Mouse (Mus musculus) forebrain, embryonic 10.5 days (tissue): ENCODE results near the gene Hspe1. TPM values are rescaled to one million over a fixed set of nuclear protein-coding genes. Genes with fewer than 3 reads are reported as not detected.

ENCODE experiments used
- DNase-seq: peaks from one replicate; pipeline ENCODE4 v3.0.0-alpha.2; 2017; ENCODE audit warnings: low spot score; ENCODE audit errors: extremely low spot score
- H3K27ac ChIP-seq: fragments of 300-500 bp; sonication (generic); 2 replicates; pipeline ENCODE4 v1.5.1; 2016; ENCODE audit warnings: mild to moderate bottlenecking
- H3K27me3 ChIP-seq: fragments of 300-500 bp; sonication (generic); 2 replicates; pipeline ENCODE4 v1.6.1; 2016; ENCODE audit warnings: mild to moderate bottlenecking; ENCODE audit not compliant: poor library complexity, severe bottlenecking
- H3K36me3 ChIP-seq: fragments of 300-500 bp; sonication (generic); replicated peaks from 2 replicates; pipeline ENCODE4 v1.6.1; 2016; ENCODE audit warnings: mild to moderate bottlenecking, moderate library complexity
- H3K4me1 ChIP-seq: fragments of 300-500 bp; sonication (generic); 2 replicates; pipeline ENCODE4 v1.6.1; 2016
- H3K4me3 ChIP-seq: fragments of 300-500 bp; sonication (generic); 2 replicates; pipeline ENCODE4 v1.5.1; 2016; ENCODE audit warnings: mild to moderate bottlenecking, moderate library complexity
- H3K9me3 ChIP-seq: fragments of 300-500 bp; sonication (generic); 2 replicates; pipeline ENCODE4 v1.6.1; 2016; ENCODE audit warnings: mild to moderate bottlenecking, moderate library complexity
- WGBS: fragments of 180-500 bp; shearing (Covaris S2); methylation state at CpG from one replicate; pipeline ENCODE4 v1.1.7; 2016; 5-methylcytosine and 5-hydroxymethylcytosine counted together
- polyA plus RNA-seq: library from polyadenylated mRNA; unstranded; fragments of >200 nt; fragmentation: Nextera tagmentation; extraction: Ambion mirVana; gene quantifications from 2 replicates; pipeline ENCODE4 v1.2.1, GENCODE M21; 2016

Hspe1 gene
- polyA plus RNA-seq, 1 experiment from 2014 or later: 671 TPM

GRCm38 (mm10) chr1:55130190-55130916, 42.4 kb downstream of the Hspe1 start:
- peak overlapping the region; percentile 99 for H3K27ac ChIP-seq
- peaks cover 28% of the 10 kb centered on the region for H3K4me1 ChIP-seq
- peaks cover 13% of the 10 kb centered on the region for H3K36me3 ChIP-seq
- WGBS: 75% methylated on average over 10 of the region's 10 CpGs
- no peak for DNase-seq
- H3K4me3 ChIP-seq: peak overlapping the region; percentile 100
- H3K27me3 ChIP-seq: no peaks in the 10 kb centered on the region
- no peaks in the 10 kb centered on the region for H3K9me3 ChIP-seq

DNA sequence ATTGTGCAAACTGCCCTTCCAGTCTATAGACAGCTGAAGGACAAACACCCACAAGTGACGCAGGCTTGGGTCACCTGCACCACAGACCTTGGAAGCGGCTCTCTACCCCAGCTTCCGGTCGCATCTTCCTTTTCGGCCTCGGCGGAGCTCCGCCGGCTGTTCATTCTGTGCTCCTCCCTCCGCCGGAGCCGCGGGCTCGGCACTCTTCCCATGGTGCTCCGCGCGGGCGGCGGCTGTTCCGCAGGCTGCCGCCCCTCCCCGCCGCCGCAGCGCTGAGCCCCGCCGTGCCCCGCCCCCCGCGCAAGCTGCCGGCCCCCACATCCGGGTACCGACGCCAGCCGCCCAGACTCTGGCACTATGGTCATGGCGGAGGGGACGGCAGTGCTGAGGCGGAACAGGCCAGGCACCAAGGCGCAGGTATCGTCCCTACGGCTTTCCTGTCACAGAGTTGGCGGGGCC, 43.0 kb downstream of the Hspe1 start, which contains the start of gene Mob4:
TSS of gene Mob4 (plus strand) at position 289 of the 459 bp plus-strand sequence.
- under 1% methylated on average over 42 of the region's 42 CpGs for WGBS
- no peaks in the 10 kb centered on the region for H3K9me3 ChIP-seq
- H3K4me1 ChIP-seq: peaks cover 28% of the 10 kb centered on the region
- H3K27ac ChIP-seq: peak within 1 kb of the TSS; percentile 99
- no peaks in the 10 kb centered on the region for H3K27me3 ChIP-seq
- DNase-seq: peak; percentile 91
- H3K36me3 ChIP-seq: peaks cover 19% of the 10 kb centered on the region
- H3K4me3 ChIP-seq: peak within 1 kb of the TSS; percentile 100

DNA sequence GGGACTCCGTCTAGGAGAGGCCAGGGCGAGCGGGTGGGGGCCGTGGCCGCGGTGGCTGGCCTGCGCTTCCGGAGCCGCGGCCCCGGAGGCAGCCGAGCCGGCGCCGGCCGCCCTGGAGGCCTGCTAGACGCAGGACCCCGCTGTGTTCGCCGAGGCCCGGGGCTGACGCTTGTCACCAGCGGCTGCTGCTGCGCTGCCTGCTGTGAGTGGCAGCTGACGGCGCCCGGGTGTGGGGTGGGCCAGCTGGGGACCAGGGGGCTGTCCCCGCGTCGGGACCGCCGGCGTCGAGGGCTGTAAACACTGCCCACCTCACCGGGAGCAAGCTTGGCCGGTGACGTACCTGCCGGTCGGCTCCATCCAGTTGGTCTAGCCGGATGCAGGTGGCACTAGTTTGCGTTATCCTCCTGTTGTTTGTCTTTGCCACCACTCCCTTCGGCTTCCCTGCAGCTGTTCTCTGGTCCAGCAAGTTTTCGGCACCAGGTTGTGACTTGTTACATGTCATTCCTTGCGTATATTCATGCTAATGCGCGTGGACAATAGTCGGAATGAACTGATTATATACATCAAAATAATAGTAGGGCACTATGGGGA, 43.6 kb downstream of the Hspe1 start:
- no peaks in the 10 kb centered on the region for H3K27me3 ChIP-seq
- no peak for DNase-seq
- H3K4me3 ChIP-seq: peak overlapping the region; percentile 100
- peaks cover 20% of the 10 kb centered on the region for H3K36me3 ChIP-seq
- peaks cover 28% of the 10 kb centered on the region for H3K4me1 ChIP-seq
- H3K27ac ChIP-seq: peak overlapping the region; percentile 99
- H3K9me3 ChIP-seq: no peaks in the 10 kb centered on the region
- WGBS: under 1% methylated on average over 47 of the region's 47 CpGs

- H3K36me3 ChIP-seq: peaks cover 26% of the 10 kb centered on the region
- no peak for DNase-seq
- H3K9me3 ChIP-seq: no peaks in the 10 kb centered on the region
- peaks cover 28% of the 10 kb centered on the region for H3K4me1 ChIP-seq
- H3K27me3 ChIP-seq: no peaks in the 10 kb centered on the region
- no peak overlapping the region for H3K27ac ChIP-seq
- peak overlapping the region; percentile 100 for H3K4me3 ChIP-seq
- 89% methylated on average over 4 of the region's 4 CpGs for WGBS
Observed at GRCm38 (mm10) chr1:55132308-55132707, 44.4 kb downstream of the Hspe1 start.

GRCm38 (mm10) chr1:55133173-55133572, 45.2 kb downstream of the Hspe1 start:
- DNase-seq: no peak
- no peaks in the 10 kb centered on the region for H3K27me3 ChIP-seq
- H3K4me1 ChIP-seq: peaks cover 28% of the 10 kb centered on the region
- H3K36me3 ChIP-seq: peaks cover 35% of the 10 kb centered on the region
- no peaks in the 10 kb centered on the region for H3K9me3 ChIP-seq
- WGBS: 79% methylated on average over 2 of the region's 2 CpGs
- H3K4me3 ChIP-seq: no peak overlapping the region
- no peak overlapping the region for H3K27ac ChIP-seq

DNA sequence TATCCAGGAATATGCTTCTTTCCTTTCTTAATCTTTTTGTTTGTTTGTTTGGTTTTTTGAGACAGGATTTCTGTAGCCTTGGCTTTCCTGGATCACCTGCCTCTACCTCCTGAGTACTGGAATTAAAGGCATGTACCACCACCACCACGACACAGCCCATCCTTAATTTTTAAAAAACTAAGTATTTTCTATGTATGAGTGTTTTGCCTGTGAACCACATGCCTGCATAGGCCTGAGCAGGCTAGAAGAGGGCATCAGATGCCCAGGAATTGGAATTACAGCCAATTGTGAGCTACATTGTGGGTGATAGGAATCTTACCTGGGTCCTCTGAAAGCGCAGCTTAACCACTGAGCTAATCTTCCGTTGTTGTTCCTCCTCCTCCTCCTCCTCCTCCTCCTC, 46.4 kb downstream of the Hspe1 start:
- Histone ChIP-seq H3K27me3 (no peaks in the 10 kb centered on the region), H3K4me1 (peaks cover 28% of the 10 kb centered on the region), H3K36me3 (peaks cover 44% of the 10 kb centered on the region), H3K27ac (no peak overlapping the region), H3K4me3 (no peak overlapping the region), H3K9me3 (no peaks in the 10 kb centered on the region)
- WGBS: 93% methylated on average over 3 of the region's 3 CpGs
- no peak for DNase-seq

- no peak overlapping the region for H3K27ac ChIP-seq
- H3K9me3 ChIP-seq: no peaks in the 10 kb centered on the region
- no peak overlapping the region for H3K4me3 ChIP-seq
- peaks cover 59% of the 10 kb centered on the region for H3K36me3 ChIP-seq
- no peaks in the 10 kb centered on the region for H3K27me3 ChIP-seq
- peaks cover 22% of the 10 kb centered on the region for H3K4me1 ChIP-seq
- WGBS: 94% methylated on average over 1 of the region's 1 CpGs
- no peak for DNase-seq
Observed at GRCm38 (mm10) chr1:55135846-55136245, 47.9 kb downstream of the Hspe1 start.

Other genes with a start within 250 kb of the Hspe1 start
- gene Ankrd44, start 161.7 kb upstream of the Hspe1 start, polyA plus RNA-seq: 13.8 and 15.2 TPM in 2 replicates
- gene Sf3b1, start 60.7 kb upstream of the Hspe1 start, polyA plus RNA-seq: 296 and 303 TPM in 2 replicates
- 21.7 and 23.5 TPM in 2 replicates for gene Coq10b, start 35.4 kb upstream of the Hspe1 start, polyA plus RNA-seq
- 636 and 697 TPM in 2 replicates for gene Hspd1, start 111 bp downstream of the Hspe1 start, polyA plus RNA-seq
- gene Mob4, start 43.1 kb downstream of the Hspe1 start, polyA plus RNA-seq: 124 TPM in 2 replicates
- gene Rftn2, start 138.7 kb downstream of the Hspe1 start, polyA plus RNA-seq: 5.2 and 6.2 TPM in 2 replicates
- gene Mars2, start 149.0 kb downstream of the Hspe1 start, polyA plus RNA-seq: 3.4 and 3.6 TPM in 2 replicates